Mouse (Mus musculus) kidney, postnatal 10 days (tissue): Measurements from ENCODE around the gene Lysmd1.

Source experiments
- DNase-seq: peaks from one replicate; pipeline ENCODE4 v3.0.0; 2021; ENCODE audit warnings: mixed read lengths

Gene Lysmd1

DNA sequence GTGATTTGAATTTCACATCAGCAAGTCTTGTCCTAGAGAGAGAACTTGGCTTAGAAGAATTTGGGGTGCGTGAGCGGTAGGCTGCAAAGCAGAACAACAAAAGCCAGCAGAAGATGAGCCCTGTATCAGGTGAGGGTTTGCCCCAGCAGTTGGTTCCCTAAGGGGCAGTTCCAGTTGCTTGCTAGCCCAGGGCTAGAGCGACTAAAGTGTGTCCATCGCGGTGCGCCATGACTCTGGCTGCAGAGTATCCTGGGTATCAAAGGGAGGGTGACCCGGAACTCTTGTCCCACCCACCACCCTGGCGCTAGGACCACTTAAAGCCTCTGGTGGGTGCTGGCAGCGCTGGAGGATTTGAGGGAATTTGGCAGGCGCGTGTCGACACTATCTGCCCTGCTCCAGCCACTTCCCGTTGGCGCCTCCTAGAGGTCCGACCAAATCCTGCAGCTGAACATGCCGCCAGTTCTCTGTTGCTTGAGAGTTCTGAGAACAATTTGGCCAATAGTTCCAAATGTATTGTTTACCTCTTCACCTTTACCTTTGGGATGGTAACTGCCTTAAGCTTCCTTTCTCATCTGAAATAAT lies 40.2 kb downstream of the Lysmd1 start:
- DNase-seq = peak; percentile 95

DNA sequence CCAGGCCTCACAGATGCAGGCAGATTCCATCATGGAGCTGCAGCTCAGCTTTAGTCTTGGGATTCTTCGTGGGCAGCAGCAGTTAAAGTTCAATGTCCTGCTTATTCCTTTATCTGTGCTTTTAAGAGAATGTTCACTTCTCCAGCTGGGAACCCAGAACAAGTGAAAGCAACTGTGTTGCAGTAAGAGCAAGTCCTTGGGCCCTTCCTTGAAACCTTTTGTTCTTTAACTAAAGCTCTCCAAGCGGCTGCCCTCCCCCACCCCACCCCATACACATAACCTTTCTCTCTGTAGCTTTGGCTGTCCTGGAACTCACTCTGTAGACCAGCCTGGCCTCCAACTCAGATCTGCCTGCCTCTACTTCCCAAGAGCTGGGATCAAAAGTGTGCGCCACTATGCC lies 42.6 kb downstream of the Lysmd1 start:
- DNase-seq = no peak

DNA sequence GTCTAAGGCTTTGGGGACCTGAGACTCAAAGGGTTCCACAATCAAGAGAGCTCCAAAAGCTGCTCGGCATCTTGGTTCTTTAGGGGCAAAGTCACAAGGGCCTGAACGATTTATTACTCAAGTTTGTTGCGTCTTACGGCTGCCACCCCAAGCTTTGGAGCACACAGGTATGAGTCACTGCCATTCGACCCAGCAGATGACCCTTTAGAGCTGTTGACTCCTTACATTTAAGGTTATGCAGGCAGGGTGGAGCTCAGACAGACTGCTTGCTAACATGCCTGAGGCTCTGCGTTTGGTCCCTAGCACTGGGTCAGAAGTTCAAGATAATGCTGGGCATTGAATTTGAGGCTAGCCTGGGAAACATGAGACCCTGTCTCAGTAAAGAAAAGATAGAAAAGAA lies 43.7 kb downstream of the Lysmd1 start:
- no peak for DNase-seq

DNA sequence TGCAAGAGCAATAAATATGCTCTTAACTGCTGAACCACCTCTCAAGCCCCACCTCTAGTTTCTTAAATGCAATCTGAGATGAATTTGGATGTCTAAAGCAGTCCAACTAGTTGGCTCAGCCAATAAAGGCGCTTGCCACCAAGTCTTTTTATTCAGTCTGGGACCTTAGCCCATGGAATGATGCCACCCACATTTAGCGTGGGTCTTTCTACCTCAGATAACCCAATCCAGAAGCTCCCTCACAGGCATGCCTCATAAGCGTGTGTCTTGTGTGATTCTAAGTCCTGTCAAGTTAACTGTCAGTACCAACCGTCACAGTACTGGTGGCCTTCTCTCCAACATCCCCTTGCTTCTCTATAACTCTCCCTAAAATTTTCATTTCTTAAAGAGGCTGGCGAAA lies 45.1 kb downstream of the Lysmd1 start:
- DNase-seq = no peak

DNA sequence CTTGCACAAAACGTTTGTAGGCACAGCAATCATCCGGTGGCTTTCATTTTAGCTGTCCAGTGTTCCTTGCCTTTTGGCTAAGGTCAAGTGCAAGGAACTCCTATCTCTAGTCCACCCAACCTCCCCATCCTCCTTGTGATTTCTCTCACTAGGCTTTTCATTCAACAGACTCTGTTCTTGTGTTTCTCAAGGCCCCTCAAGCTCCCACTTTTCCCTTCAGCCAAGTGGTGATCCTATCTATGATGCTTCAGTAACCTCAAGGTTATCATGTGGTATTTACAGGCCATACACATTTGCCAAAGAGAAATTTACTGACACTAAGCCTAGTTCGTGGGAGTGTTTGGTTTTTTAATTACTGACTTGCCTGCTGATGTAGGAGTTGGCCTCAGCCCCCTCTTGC lies 46.0 kb downstream of the Lysmd1 start:
- no peak for DNase-seq

DNA sequence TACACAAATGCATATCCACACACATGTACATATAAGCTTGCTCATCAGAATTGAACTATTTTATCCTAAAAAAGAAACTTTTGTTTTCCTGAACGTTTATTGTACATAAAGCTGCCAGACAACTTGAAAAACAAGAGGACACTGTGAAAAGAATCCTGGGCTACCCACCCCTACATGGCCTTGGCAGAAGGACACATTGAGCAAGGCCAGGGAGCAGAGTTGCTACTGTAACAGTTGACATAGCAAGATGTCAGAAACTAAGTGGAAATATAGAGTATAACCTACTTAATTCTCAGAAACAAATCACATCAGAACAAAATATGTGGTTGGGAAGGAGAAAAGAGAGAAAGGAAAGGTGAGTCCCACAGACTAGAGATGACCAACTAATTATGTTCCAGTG lies 48.0 kb downstream of the Lysmd1 start:
- DNase-seq = no peak

DNA sequence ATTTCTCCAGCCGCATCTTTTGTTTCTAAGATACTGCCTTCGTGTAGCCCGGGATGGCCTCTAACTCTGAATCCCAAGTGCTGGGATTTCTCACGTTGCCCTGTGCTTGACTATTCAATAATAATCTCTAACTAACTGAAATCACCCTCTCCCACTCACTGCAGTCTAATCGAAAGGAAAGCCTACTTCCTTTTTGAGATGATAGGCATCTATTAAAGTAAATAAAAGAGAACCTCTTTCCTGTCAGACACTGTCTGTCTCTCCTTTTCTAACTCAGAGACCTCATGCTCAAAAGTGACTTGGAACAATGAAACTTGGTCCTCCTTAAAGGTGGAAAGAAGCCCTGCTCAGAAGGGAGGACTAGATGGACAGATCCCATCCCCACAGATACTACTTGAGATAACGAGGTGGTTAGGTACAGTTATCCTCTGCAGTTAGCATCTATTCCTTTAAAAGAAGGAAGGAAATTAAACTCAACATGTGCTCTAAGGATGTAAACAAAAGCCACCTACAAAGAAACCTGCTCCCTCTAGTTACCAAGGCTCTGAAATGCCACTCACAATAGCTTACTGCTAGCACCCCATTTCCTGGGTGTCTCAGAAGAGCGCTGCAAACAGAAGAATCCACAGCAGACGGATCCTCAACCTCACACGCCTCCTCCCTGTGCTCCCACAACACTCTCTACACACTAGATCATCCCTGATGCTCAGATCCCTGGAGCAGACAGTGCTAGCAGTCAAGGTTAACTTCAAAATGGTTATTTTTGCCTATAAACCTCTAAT lies 51.1 kb downstream of the Lysmd1 start:
- DNase-seq = no peak

DNA sequence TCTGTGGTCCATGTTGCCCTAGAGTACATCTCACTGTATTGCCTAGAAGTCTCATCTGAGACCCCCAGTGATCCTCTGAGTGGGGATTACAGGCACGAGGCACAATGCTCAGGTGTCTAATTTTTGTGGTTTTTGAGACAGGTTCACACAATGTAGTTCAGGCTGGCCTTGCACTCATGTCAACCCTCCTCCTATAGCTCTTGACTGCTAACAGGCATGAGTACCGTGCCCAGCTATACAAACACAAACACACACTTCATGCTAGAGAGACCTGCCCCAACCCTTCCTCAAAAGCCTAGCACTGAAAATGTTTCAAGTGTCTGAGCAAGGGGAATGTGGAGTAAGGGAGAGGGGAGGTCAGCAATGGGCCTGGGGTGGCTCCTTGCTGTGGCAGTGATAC lies 52.2 kb downstream of the Lysmd1 start:
- no peak for DNase-seq

DNA sequence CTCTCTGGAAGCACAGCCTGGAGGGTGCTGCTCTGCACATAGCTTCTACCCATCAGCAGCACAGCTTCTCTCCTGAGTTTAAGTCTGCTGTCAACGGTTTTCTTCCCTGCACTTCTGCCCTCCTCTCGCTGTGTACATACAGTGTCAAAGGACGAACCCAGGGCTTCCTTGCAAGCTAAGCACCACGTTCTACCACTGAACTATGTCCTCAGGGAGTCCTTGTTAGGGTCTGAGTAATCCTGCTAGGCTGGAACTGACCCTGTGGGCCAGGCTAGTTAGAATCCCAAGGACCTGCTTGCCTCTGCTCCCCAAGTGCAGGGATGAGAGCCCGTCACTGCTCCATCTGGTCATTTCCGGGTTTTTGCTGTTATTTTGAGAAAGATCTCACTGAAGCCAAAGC lies 53.0 kb downstream of the Lysmd1 start:
- DNase-seq = no peak
